Mouse (Mus musculus): ENCODE measurements around the gene Fut8.
"Not testable (repeated sequence)": the region's sequence is repeated elsewhere in the genome, so short reads cannot be mapped to it uniquely, and the experiment has no call there.

Gene Fut8

GRCm38 (mm10) chr12:77502243-77502642 is 264.3 kb downstream of the Fut8 start:
- DNase-seq: no peak

- no peak for DNase-seq
These were observed 267.5 kb downstream of the Fut8 start for GRCm38 (mm10) chr12:77505431-77505830.

- no peak for DNase-seq
These were observed 269.8 kb downstream of the Fut8 start for GRCm38 (mm10) chr12:77507770-77508169.

DNA sequence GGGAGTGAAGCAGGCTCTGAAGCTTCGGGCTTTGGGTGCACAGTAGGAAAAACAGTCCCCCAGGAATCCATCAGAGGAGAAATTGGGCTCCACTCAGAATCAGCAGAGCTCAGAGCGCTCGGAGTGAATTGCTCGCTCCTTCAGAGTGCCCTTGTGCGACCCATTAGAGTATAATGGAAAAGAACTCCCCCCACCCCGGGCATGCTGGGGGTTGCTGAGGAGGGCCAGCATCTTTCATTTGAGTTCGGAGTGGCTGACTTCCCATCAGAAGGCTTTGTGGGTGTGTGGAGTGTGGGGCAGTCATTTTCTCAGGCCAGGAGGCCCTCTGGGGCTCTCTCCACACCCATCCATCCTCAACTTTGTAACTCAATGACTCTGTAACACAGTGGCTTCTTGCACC is 272.8 kb downstream of the Fut8 start:
- DNase-seq: no peak

DNA sequence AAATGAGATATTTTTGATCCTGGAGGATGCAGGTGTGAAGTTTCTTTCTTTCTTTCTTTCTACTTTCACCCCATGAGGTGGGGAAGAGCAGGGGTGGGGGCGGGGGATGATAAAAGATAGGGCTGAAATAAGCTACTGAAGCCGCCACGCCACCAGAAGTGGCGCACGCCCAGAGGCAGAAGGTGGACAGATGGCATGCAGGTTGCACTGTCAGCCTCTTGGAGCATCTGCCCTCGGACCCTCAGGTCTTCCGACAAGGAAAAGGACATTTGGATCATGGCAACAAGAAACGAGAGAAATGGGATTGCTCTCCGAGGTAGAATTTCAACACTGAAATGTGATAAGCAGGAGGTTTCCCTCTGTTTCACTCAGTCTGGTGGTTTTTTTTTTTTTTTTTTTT is 273.3 kb downstream of the Fut8 start:
- peak; percentile 80 for DNase-seq

DNA sequence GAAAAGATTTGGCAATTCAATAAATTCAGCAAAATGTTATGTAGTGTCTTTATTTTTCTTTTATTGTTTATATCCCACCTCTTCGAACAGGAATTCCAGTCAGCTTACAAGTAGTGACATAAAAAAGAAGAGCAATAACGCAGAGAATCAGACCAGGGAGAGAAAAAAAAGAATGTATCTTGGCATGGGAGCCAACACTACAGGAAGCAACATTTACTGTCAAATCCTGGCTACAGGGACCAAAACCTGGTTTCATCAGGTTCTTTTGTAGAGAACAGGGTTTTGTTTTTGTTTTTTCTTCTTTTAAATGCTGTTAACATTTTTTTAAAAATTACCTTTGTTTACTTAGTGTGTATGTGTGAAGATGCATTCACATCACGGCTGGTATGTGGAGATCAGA is 273.7 kb downstream of the Fut8 start:
- peak; percentile 75 for DNase-seq

GRCm38 (mm10) chr12:77516805-77517204 is 278.9 kb downstream of the Fut8 start:
- DNase-seq: no peak

- no peak for DNase-seq
These were observed 279.8 kb downstream of the Fut8 start for GRCm38 (mm10) chr12:77517691-77518090.

- no peak for DNase-seq
These were observed 281.7 kb downstream of the Fut8 start for GRCm38 (mm10) chr12:77519534-77520102.

GRCm38 (mm10) chr12:77524014-77524413 is 286.1 kb downstream of the Fut8 start:
- not testable (repeated sequence) for DNase-seq

All from cerebellum, adult 9-10 months (tissue).